Mouse (Mus musculus): ENCODE results near the gene Mical3. TPM values are rescaled to one million over a fixed set of nuclear protein-coding genes. Genes with fewer than 3 reads are reported as not detected.

Mical3 gene
- 12.9 TPM for polyA plus RNA-seq (2017; shearing (Covaris generic))

DNA sequence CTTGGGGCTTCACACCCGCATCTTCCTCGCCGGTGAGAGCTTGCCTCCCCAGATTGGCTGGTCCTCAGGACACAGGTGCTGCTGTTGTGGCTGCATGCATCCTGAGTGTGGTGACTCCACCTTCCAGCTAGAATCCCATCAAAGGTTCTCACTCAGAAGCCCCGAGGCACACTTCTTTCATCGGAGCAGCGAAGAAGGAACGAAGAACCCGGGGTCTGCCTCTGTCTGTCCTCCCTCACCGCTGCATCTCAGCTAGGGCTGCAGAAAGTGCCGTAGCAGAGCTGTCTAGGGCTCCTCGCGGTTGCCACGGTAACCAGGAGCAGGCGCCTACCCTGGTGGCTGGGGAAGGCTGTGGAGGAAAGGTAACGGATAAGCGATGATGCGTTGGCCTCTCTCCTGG is at the start of gene Mical3:
Mical3 (minus strand) TSS at position 227 of the 400 bp plus-strand sequence.

DNA sequence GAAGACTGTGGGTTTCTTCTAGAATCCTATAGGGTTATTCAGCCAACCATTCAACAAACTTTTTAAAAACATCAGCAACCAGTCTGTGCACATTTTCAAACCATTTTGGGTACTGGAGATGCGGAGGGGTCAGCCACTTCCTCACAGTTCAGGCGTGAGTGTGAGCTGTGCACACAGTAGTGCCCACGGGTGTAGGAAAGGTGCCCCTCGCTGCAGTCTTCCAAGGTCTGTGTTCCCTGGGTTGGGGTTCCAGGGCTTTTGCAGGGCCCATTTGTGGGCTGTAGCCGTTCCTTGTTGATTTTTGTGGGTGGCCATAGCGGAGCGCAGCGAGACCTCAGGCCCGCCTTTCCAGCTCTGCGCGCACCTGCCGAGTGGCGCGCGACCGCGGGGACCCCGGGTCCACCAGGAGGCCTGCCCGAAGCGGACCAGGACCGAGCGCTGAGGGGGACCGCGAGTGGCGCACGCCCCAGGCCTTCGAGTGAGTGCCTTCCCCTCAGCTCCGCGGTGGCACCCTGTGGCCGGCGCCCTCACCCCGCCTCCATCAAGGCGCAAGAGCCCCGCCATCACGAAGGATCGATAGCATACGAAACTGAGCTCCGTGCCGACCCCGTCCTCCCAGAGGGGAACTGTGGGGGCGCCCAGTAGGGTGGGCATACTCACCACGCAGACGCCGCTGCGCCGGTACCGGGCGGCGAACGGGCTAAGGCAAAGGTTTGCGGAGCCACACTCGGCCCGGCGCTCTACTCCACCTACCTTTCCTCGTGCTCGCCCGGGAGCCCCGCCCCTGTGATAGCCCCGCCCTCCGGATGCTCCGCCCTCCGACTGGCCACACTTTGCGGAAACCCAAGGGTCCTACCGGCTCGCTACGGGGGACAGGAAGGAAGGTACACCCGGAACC is 214.5 kb downstream of the Mical3 start, which contains the start of gene Bid:
Bid (minus strand) TSS at position 780 of the 898 bp plus-strand sequence.

Other genes starting within 250 kb of the Mical3 start
- 13.1 TPM for gene Bid, start 214.1 kb downstream of the Mical3 start, polyA plus RNA-seq (2017; shearing (Covaris generic))
- gene Pex26, start 52.7 kb upstream of the Mical3 start, polyA plus RNA-seq (2017; shearing (Covaris generic)), result 6.5 TPM
- gene Tuba8, start 79.7 kb upstream of the Mical3 start, polyA plus RNA-seq (2017; shearing (Covaris generic)), result not detected
- 17.8 TPM for gene Usp18, start 114.9 kb upstream of the Mical3 start, polyA plus RNA-seq (2017; shearing (Covaris generic))
- gene Slc6a13, start 169.2 kb upstream of the Mical3 start, polyA plus RNA-seq (2017; shearing (Covaris generic)), result not detected
- gene Slc6a12, start 212.1 kb upstream of the Mical3 start, polyA plus RNA-seq (2017; shearing (Covaris generic)), result not detected